13 mouse cellular contexts compared by ENCODE assay signal in the genomic region with DNA sequence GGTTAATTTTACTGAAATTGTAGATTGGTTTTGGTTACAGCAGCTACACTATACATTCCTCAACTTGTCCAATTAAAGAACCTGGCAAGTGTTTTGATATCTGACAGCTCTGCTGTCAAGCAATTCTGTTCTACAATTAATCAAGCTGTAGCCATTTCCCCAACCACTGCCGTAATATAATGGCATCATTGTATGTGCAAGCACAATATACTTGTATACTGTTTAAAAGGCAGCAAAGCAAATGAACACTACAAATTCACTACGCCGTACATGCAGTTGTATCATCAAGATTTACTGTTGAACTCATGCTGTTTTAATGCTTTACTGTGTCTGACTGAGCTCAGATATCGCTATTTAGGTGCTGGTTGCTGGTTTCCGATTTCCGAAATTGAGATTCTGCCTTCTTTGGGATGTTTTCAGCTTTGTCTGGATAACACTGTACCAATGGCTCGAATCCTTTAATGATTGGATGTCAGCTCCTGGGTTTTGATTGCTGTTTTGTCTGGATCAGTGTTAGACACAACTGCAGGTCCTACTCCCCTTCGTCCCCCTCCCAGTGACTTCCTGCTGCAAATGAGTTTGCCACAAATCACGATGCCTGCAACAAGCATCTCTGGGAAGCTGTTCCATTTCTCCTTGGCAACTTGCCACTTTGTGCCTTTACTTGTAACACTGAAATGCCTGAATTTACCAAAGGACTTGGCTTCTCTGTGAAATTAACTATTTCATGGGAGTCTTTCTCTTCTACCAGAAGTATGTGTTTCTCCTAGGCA.
DNase-seq lines count a peak whose midpoint lies in the region; ATAC-seq and TF ChIP-seq lines count a peak whose summit lies in the region.
"Had no signal": no experiment of that assay in that cellular context is flagged by ENCODE, and none has a peak within 500 bp of the region (broad histone marks: within the 10 kb centered on the region; RNA-seq: fewer than 3 reads in every experiment).

No protein-coding gene starts in this region.

- no peak for DNase-seq in hindbrain, embryonic 10.5 days (ENCODE audit: low spot score)
- DNase-seq in lung, adult 2 months = no peak
- DNase-seq in embryonic facial prominence, embryonic 14.5 days (ENCODE audit: low spot score) = peak; percentile 77
- peak; percentile 13 to 16 for DNase-seq in kidney, postnatal 36 days
- DNase-seq: adrenal gland, postnatal 10 days; cerebellum, adult 9-10 months; lung, postnatal 14 days had no signal

- no peak for TF ChIP-seq POLR2A in lung, adult 2 months (IDR thresholded peaks at IDR 0.05; ENCODE audit: borderline replicate concordance, extremely low read depth, low read depth, low read length)

- no peaks in the 10 kb centered on the region for H3K9me3 ChIP-seq in hindbrain, embryonic 13.5 days
- no peaks in the 10 kb centered on the region for H3K9me3 ChIP-seq in hindbrain, embryonic 10.5 days
- no peaks in the 10 kb centered on the region for H3K9me3 ChIP-seq in lung, embryonic 16.5 days (ENCODE audit: control insufficient read depth, low read length)
- H3K9me3 ChIP-seq in embryonic facial prominence, embryonic 14.5 days (ENCODE audit: control insufficient read depth, low read length) = no peaks in the 10 kb centered on the region
- H3K9me3 ChIP-seq: heart, embryonic 10.5 days had no signal

- H3K4me3 ChIP-seq in hindbrain, embryonic 13.5 days = no peak overlapping the region
- no peak overlapping the region for H3K4me3 ChIP-seq in hindbrain, embryonic 10.5 days
- H3K4me3 ChIP-seq in lung, embryonic 16.5 days (ENCODE audit: low read length) = no peak overlapping the region
- no peak overlapping the region for H3K4me3 ChIP-seq in lung, adult 2 months (replicated peaks; ENCODE audit: extremely low read depth, low read depth, low read length)
- no peak overlapping the region for H3K4me3 ChIP-seq in embryonic facial prominence, embryonic 14.5 days (ENCODE audit: low read depth, low read length)
- H3K4me3 ChIP-seq: heart, embryonic 10.5 days; myocyte had no signal

- WGBS in hindbrain, embryonic 13.5 days = 59% methylated on average over 9 of the region's 9 CpGs
- 90% methylated on average over 9 of the region's 9 CpGs for WGBS in hindbrain, embryonic 10.5 days
- WGBS in lung, embryonic 16.5 days = 51% methylated on average over 9 of the region's 9 CpGs
- 66% methylated on average over 9 of the region's 9 CpGs for WGBS in lung, adult 2 months
- WGBS in embryonic facial prominence, embryonic 14.5 days = 47% methylated on average over 9 of the region's 9 CpGs

- H3K4me2 ChIP-seq in hindbrain, embryonic 13.5 days = peak overlapping the region; percentile 34
- H3K4me2 ChIP-seq in lung, embryonic 16.5 days (ENCODE audit: low read depth, low read length) = peak overlapping the region; percentile 17; the same call in 1 of the 2 replicates
- H3K4me2 ChIP-seq in embryonic facial prominence, embryonic 14.5 days (ENCODE audit: low read depth, low read length) = peak overlapping the region; percentile 25; the same call in 1 of the 2 replicates

- H3K27ac ChIP-seq in hindbrain, embryonic 13.5 days = peak overlapping the region; percentile 44; the same call in 1 of the 2 replicates
- H3K27ac ChIP-seq in hindbrain, embryonic 10.5 days = no peak overlapping the region
- no peak overlapping the region for H3K27ac ChIP-seq in lung, embryonic 16.5 days (ENCODE audit: low read length)
- H3K27ac ChIP-seq in embryonic facial prominence, embryonic 14.5 days (replicated peaks; ENCODE audit: low read depth, low read length) = no peak overlapping the region; the same call in 1 of the 2 replicates
- H3K27ac ChIP-seq: heart, embryonic 10.5 days had no signal

- no peaks in the 10 kb centered on the region for H3K36me3 ChIP-seq in hindbrain, embryonic 13.5 days
- no peaks in the 10 kb centered on the region for H3K36me3 ChIP-seq in hindbrain, embryonic 10.5 days
- no peaks in the 10 kb centered on the region for H3K36me3 ChIP-seq in lung, embryonic 16.5 days (ENCODE audit: control insufficient read depth, insufficient read depth, low read length)
- H3K36me3 ChIP-seq in embryonic facial prominence, embryonic 14.5 days (ENCODE audit: control insufficient read depth, insufficient read depth, low read length) = no peaks in the 10 kb centered on the region
- H3K36me3 ChIP-seq: heart, embryonic 10.5 days had no signal

- no peak for TF ChIP-seq CTCF in lung, adult 2 months (IDR thresholded peaks at IDR 0.05; ENCODE audit: insufficient read depth, low read length)

- ATAC-seq in hindbrain, embryonic 13.5 days (ENCODE audit: low FRiP score) = no peak
- ATAC-seq in lung, embryonic 16.5 days (ENCODE audit: low read depth) = no peak
- no peak for ATAC-seq in embryonic facial prominence, embryonic 14.5 days (ENCODE audit: low read depth)
- no peak for ATAC-seq in inflammation-experienced regulatory T-cells, adult 6 months
- ATAC-seq in erythroblast, adult 5-6 weeks (replicated peaks; ENCODE audit: low FRiP score, poor library complexity, severe bottlenecking) = no peak

- no peaks in the 10 kb centered on the region for H3K27me3 ChIP-seq in hindbrain, embryonic 13.5 days
- no peaks in the 10 kb centered on the region for H3K27me3 ChIP-seq in hindbrain, embryonic 10.5 days (ENCODE audit: insufficient read depth, poor library complexity, severe bottlenecking)
- no peaks in the 10 kb centered on the region for H3K27me3 ChIP-seq in lung, embryonic 16.5 days (ENCODE audit: control insufficient read depth, insufficient read depth, low read depth, low read length)
- H3K27me3 ChIP-seq in embryonic facial prominence, embryonic 14.5 days (replicated peaks; ENCODE audit: control insufficient read depth, insufficient read depth, low read length) = no peaks in the 10 kb centered on the region

- H3K9ac ChIP-seq in hindbrain, embryonic 13.5 days = no peak overlapping the region
- H3K9ac ChIP-seq in lung, embryonic 16.5 days (ENCODE audit: low read length) = no peak overlapping the region
- H3K9ac ChIP-seq in embryonic facial prominence, embryonic 14.5 days (ENCODE audit: low read depth, low read length) = no peak overlapping the region

- peaks cover 7% of the 10 kb centered on the region for H3K4me1 ChIP-seq in hindbrain, embryonic 13.5 days (replicated peaks)
- H3K4me1 ChIP-seq in hindbrain, embryonic 10.5 days (replicated peaks) = no peaks in the 10 kb centered on the region
- peaks cover 6% of the 10 kb centered on the region; the same call in 1 of the 2 replicates for H3K4me1 ChIP-seq in lung, embryonic 16.5 days (replicated peaks; ENCODE audit: control insufficient read depth, insufficient read depth, low read length)
- no peaks in the 10 kb centered on the region for H3K4me1 ChIP-seq in lung, adult 2 months (ENCODE audit: control insufficient read depth, insufficient read depth, low read length)
- peaks cover 8% of the 10 kb centered on the region for H3K4me1 ChIP-seq in embryonic facial prominence, embryonic 14.5 days (ENCODE audit: control insufficient read depth, insufficient read depth, low read length)
- H3K4me1 ChIP-seq: heart, embryonic 10.5 days had no signal

Comparison
In these comparisons a context has a peak if more than half of its experiments do, and no peak if none do; other contexts are left out.
1. DNase-seq: peak in embryonic facial prominence, embryonic 14.5 days (single experiment) and kidney, postnatal 36 days (2 of 2); none in hindbrain, embryonic 10.5 days (single experiment) and lung, adult 2 months (single experiment).
2. Peak in every context shown above with its lines, with median percentiles within 50 percentile points of each other: H3K4me2 ChIP-seq.